Mouse (Mus musculus): Measurements from ENCODE around the gene Itpkb. TPM values are rescaled to one million over a fixed set of nuclear protein-coding genes. Genes with fewer than 3 reads are reported as not detected.

Gene Itpkb
- polyA plus RNA-seq, 1 experiment from 2014 or later = 8.3 TPM

GRCm38 (mm10) chr1:180363317-180363716, 33.0 kb downstream of the Itpkb start:
- no peaks in the 10 kb centered on the region for H3K9me3 ChIP-seq (ENCODE audit: low read length)
- no peak overlapping the region for H3K4me3 ChIP-seq (ENCODE audit: low read length)
- no peak overlapping the region for H3K4me2 ChIP-seq (replicated peaks; ENCODE audit: low read depth, low read length)
- WGBS = 47% methylated on average over 3 of the region's 3 CpGs
- no peaks in the 10 kb centered on the region for H3K27me3 ChIP-seq (ENCODE audit: insufficient read depth, low read length)
- H3K36me3 ChIP-seq (ENCODE audit: insufficient read depth, low read length) = no peaks in the 10 kb centered on the region
- H3K9ac ChIP-seq (replicated peaks; ENCODE audit: low read length) = no peak overlapping the region
- H3K4me1 ChIP-seq (ENCODE audit: insufficient read depth, low read length) = peaks cover 62% of the 10 kb centered on the region
- H3K27ac ChIP-seq (ENCODE audit: low read length) = peak overlapping the region; percentile 81
- no peak for ATAC-seq (ENCODE audit: low FRiP score, low TSS enrichment)

GRCm38 (mm10) chr1:180364005-180364404, 33.7 kb downstream of the Itpkb start:
- Histone ChIP-seq H3K36me3 (ENCODE audit: insufficient read depth, low read length) (no peaks in the 10 kb centered on the region), H3K9me3 (ENCODE audit: low read length) (no peaks in the 10 kb centered on the region), H3K4me3 (ENCODE audit: low read length) (no peak overlapping the region), H3K27ac (ENCODE audit: low read length) (peak overlapping the region; percentile 81), H3K4me2 (replicated peaks; ENCODE audit: low read depth, low read length) (peak overlapping the region; percentile 34), H3K27me3 (ENCODE audit: insufficient read depth, low read length) (no peaks in the 10 kb centered on the region), H3K4me1 (ENCODE audit: insufficient read depth, low read length) (peaks cover 67% of the 10 kb centered on the region), H3K9ac (replicated peaks; ENCODE audit: low read length) (0 out of 2 replicates have a peak overlapping the region, but pooled peaks have one; percentile 14)
- ATAC-seq (ENCODE audit: low FRiP score, low TSS enrichment) = no peak
- WGBS = 50% methylated on average over 17 of the region's 17 CpGs

GRCm38 (mm10) chr1:180364720-180365119, 34.4 kb downstream of the Itpkb start:
- Histone ChIP-seq H3K27ac (ENCODE audit: low read length) (peak overlapping the region; percentile 91), H3K4me3 (ENCODE audit: low read length) (peak overlapping the region; percentile 53), H3K36me3 (ENCODE audit: insufficient read depth, low read length) (no peaks in the 10 kb centered on the region), H3K9ac (replicated peaks; ENCODE audit: low read length) (no peak overlapping the region), H3K4me1 (ENCODE audit: insufficient read depth, low read length) (peaks cover 68% of the 10 kb centered on the region), H3K9me3 (ENCODE audit: low read length) (no peaks in the 10 kb centered on the region), H3K27me3 (ENCODE audit: insufficient read depth, low read length) (no peaks in the 10 kb centered on the region), H3K4me2 (replicated peaks; ENCODE audit: low read depth, low read length) (peak overlapping the region; percentile 87)
- 21% methylated on average over 2 of the region's 2 CpGs for WGBS
- ATAC-seq (ENCODE audit: low FRiP score, low TSS enrichment) = peak; percentile 29; the same call in 1 of the 2 replicates

GRCm38 (mm10) chr1:180365180-180365810, 35.0 kb downstream of the Itpkb start:
- ATAC-seq (ENCODE audit: low FRiP score, low TSS enrichment) = peak; percentile 92
- peak overlapping the region; percentile 69 for H3K9ac ChIP-seq (replicated peaks; ENCODE audit: low read length)
- no peaks in the 10 kb centered on the region for H3K9me3 ChIP-seq (ENCODE audit: low read length)
- peaks cover 68% of the 10 kb centered on the region for H3K4me1 ChIP-seq (ENCODE audit: insufficient read depth, low read length)
- H3K4me2 ChIP-seq (replicated peaks; ENCODE audit: low read depth, low read length) = peak overlapping the region; percentile 87
- H3K36me3 ChIP-seq (ENCODE audit: insufficient read depth, low read length) = no peaks in the 10 kb centered on the region
- H3K27ac ChIP-seq (ENCODE audit: low read length) = peak overlapping the region; percentile 91
- 2% methylated on average over 29 of the region's 29 CpGs for WGBS
- no peaks in the 10 kb centered on the region for H3K27me3 ChIP-seq (ENCODE audit: insufficient read depth, low read length)
- H3K4me3 ChIP-seq (ENCODE audit: low read length) = peak overlapping the region; percentile 53

- no peak overlapping the region; the same call in 1 of the 2 replicates for H3K4me3 ChIP-seq (ENCODE audit: low read length)
These were observed 35.9 kb downstream of the Itpkb start for GRCm38 (mm10) chr1:180365983-180366811.

GRCm38 (mm10) chr1:180367045-180367619, 36.8 kb downstream of the Itpkb start:
- Histone ChIP-seq H3K4me2 (replicated peaks; ENCODE audit: low read depth, low read length) (no peak overlapping the region), H3K27ac (ENCODE audit: low read length) (peak overlapping the region; percentile 36; the same call in 1 of the 2 replicates), H3K9me3 (ENCODE audit: low read length) (no peaks in the 10 kb centered on the region), H3K4me1 (ENCODE audit: insufficient read depth, low read length) (peaks cover 68% of the 10 kb centered on the region), H3K27me3 (ENCODE audit: insufficient read depth, low read length) (no peaks in the 10 kb centered on the region), H3K36me3 (ENCODE audit: insufficient read depth, low read length) (no peaks in the 10 kb centered on the region), H3K4me3 (ENCODE audit: low read length) (no peak overlapping the region), H3K9ac (replicated peaks; ENCODE audit: low read length) (no peak overlapping the region)
- WGBS = 44% methylated on average over 3 of the region's 3 CpGs
- ATAC-seq (ENCODE audit: low FRiP score, low TSS enrichment) = no peak

More at GRCm38 (mm10) chr1:180365983-180366811, 35.9 kb downstream of the Itpkb start:
- peak overlapping the region; percentile 87; the same call in 1 of the 2 replicates for H3K4me2 ChIP-seq (replicated peaks; ENCODE audit: low read depth, low read length)
- ATAC-seq (ENCODE audit: low FRiP score, low TSS enrichment) = no peak
- H3K9me3 ChIP-seq (ENCODE audit: low read length) = no peaks in the 10 kb centered on the region
- H3K4me1 ChIP-seq (ENCODE audit: insufficient read depth, low read length) = peaks cover 68% of the 10 kb centered on the region
- peak overlapping the region; percentile 40 for H3K9ac ChIP-seq (replicated peaks; ENCODE audit: low read length)
- peak overlapping the region; percentile 36; the same call in 1 of the 2 replicates for H3K27ac ChIP-seq (ENCODE audit: low read length)
- WGBS = 62% methylated on average over 18 of the region's 18 CpGs
- H3K27me3 ChIP-seq (ENCODE audit: insufficient read depth, low read length) = no peaks in the 10 kb centered on the region
- H3K36me3 ChIP-seq (ENCODE audit: insufficient read depth, low read length) = no peaks in the 10 kb centered on the region

- Histone ChIP-seq H3K4me2 (replicated peaks; ENCODE audit: low read depth, low read length) (no peak overlapping the region), H3K9ac (replicated peaks; ENCODE audit: low read length) (no peak overlapping the region), H3K4me1 (ENCODE audit: insufficient read depth, low read length) (peaks cover 63% of the 10 kb centered on the region), H3K36me3 (ENCODE audit: insufficient read depth, low read length) (no peaks in the 10 kb centered on the region), H3K4me3 (ENCODE audit: low read length) (no peak overlapping the region), H3K27me3 (ENCODE audit: insufficient read depth, low read length) (no peaks in the 10 kb centered on the region), H3K27ac (ENCODE audit: low read length) (no peak overlapping the region), H3K9me3 (ENCODE audit: low read length) (no peaks in the 10 kb centered on the region)
- WGBS = 54% methylated on average over 3 of the region's 3 CpGs
- ATAC-seq (ENCODE audit: low FRiP score, low TSS enrichment) = no peak
These were observed 37.3 kb downstream of the Itpkb start for GRCm38 (mm10) chr1:180367626-180368025.

GRCm38 (mm10) chr1:180368112-180368511, 37.8 kb downstream of the Itpkb start:
- Histone ChIP-seq H3K27me3 (ENCODE audit: insufficient read depth, low read length) (no peaks in the 10 kb centered on the region), H3K27ac (ENCODE audit: low read length) (no peak overlapping the region), H3K9ac (replicated peaks; ENCODE audit: low read length) (no peak overlapping the region), H3K4me2 (replicated peaks; ENCODE audit: low read depth, low read length) (no peak overlapping the region), H3K9me3 (ENCODE audit: low read length) (no peaks in the 10 kb centered on the region), H3K4me3 (ENCODE audit: low read length) (no peak overlapping the region), H3K36me3 (ENCODE audit: insufficient read depth, low read length) (no peaks in the 10 kb centered on the region), H3K4me1 (ENCODE audit: insufficient read depth, low read length) (peaks cover 59% of the 10 kb centered on the region)
- no peak for ATAC-seq (ENCODE audit: low FRiP score, low TSS enrichment)
- WGBS = 78% methylated on average over 7 of the region's 7 CpGs

GRCm38 (mm10) chr1:180368646-180369045, 38.4 kb downstream of the Itpkb start:
- no peak overlapping the region for H3K27ac ChIP-seq (ENCODE audit: low read length)
- WGBS = 42% methylated on average over 9 of the region's 9 CpGs

More at GRCm38 (mm10) chr1:180368646-180369045, 38.4 kb downstream of the Itpkb start:
- H3K9me3 ChIP-seq (ENCODE audit: low read length) = no peaks in the 10 kb centered on the region
- H3K4me3 ChIP-seq (ENCODE audit: low read length) = no peak overlapping the region
- ATAC-seq (ENCODE audit: low FRiP score, low TSS enrichment) = no peak
- H3K9ac ChIP-seq (replicated peaks; ENCODE audit: low read length) = no peak overlapping the region
- no peaks in the 10 kb centered on the region for H3K36me3 ChIP-seq (ENCODE audit: insufficient read depth, low read length)
- H3K4me2 ChIP-seq (replicated peaks; ENCODE audit: low read depth, low read length) = no peak overlapping the region
- no peaks in the 10 kb centered on the region for H3K27me3 ChIP-seq (ENCODE audit: insufficient read depth, low read length)
- peaks cover 54% of the 10 kb centered on the region for H3K4me1 ChIP-seq (ENCODE audit: insufficient read depth, low read length)
